In the genomic region with DNA sequence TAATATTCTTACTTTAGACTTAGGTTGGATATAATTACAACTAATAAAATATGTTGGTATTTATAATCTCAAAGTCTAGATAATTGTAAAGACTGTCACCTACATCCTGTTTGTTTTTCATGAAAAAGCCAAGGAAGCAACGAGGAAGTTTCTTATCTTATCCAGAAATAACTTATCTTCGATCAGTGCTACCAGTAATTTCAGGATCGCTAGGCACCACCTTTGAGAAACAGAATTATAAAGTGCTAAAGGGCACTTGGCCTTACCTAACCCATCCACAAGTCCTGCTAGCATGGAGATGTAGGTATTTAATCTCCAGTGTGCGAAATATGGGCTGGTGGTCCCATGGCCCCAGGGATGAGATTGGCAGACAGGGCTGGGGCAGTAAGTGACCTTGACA, we compare ENCODE assay signal across 8 mouse cellular contexts. TPM values are rescaled to one million over a fixed set of nuclear protein-coding genes. Genes with fewer than 3 reads are reported as not detected.
DNase-seq lines count a peak whose midpoint lies in the region; ATAC-seq and TF ChIP-seq lines count a peak whose summit lies in the region.

No protein-coding gene starts in this region.

- H3K4me3 ChIP-seq in heart, embryonic 14.5 days (ENCODE audit: control insufficient read depth in 1 of 2, insufficient read depth in 1 of 2, low read depth in 1 of 2, low read length in 2 of 2) = peak overlapping the region; percentile 56 to 69
- H3K4me3 ChIP-seq in ES-E14 (ENCODE audit: insufficient read depth in 1 of 2, low read depth in 1 of 2, low read length in 2 of 2, poor library complexity in 1 of 2, severe bottlenecking in 1 of 2) = peak overlapping the region; percentile 75 to 77
- H3K4me3 ChIP-seq in hindbrain, embryonic 10.5 days = peak overlapping the region; percentile 81
- peak overlapping the region; percentile 77 for H3K4me3 ChIP-seq in midbrain, embryonic 10.5 days

- no peaks in the 10 kb centered on the region for H3K9me3 ChIP-seq in heart, embryonic 14.5 days (ENCODE audit: control insufficient read depth, low read length)
- no peaks in the 10 kb centered on the region for H3K9me3 ChIP-seq in ES-E14 (ENCODE audit: control insufficient read depth, insufficient read depth, low read depth, low read length)
- H3K9me3 ChIP-seq in hindbrain, embryonic 10.5 days = no peaks in the 10 kb centered on the region
- no peaks in the 10 kb centered on the region for H3K9me3 ChIP-seq in midbrain, embryonic 10.5 days (replicated peaks)

- in situ Hi-C loops in ES-E14 (cut with MboI; ENCODE audit: low sequenced_read_pairs in 2 of 2, unreplicated experiment in 2 of 2) = no loop called here

- H3K36me3 ChIP-seq in heart, embryonic 14.5 days (ENCODE audit: control insufficient read depth, insufficient read depth, low read length) = no peaks in the 10 kb centered on the region
- H3K36me3 ChIP-seq in ES-E14 (ENCODE audit: control insufficient read depth, insufficient read depth, low read length, poor library complexity, severe bottlenecking) = no peaks in the 10 kb centered on the region
- no peaks in the 10 kb centered on the region for H3K36me3 ChIP-seq in hindbrain, embryonic 10.5 days
- H3K36me3 ChIP-seq in midbrain, embryonic 10.5 days = 0 out of 2 replicates have a peak, but pooled peaks cover 3% of the 10 kb centered on the region

- no peak for DNase-seq in heart, adult 18-20 months
- no peak for DNase-seq in ES-E14 (ENCODE audit: low read depth, low spot score)
- DNase-seq in hindbrain, embryonic 10.5 days (ENCODE audit: low spot score) = no peak
- no peak for DNase-seq in midbrain, embryonic 10.5 days (ENCODE audit: low spot score)
- no peak for DNase-seq in cerebellum, postnatal 25 days
- no peak for DNase-seq in kidney, postnatal 14 days

- peak overlapping the region; percentile 86 for H3K9ac ChIP-seq in heart, embryonic 14.5 days (ENCODE audit: low read length)
- peak overlapping the region; percentile 77 for H3K9ac ChIP-seq in ES-E14 (ENCODE audit: insufficient read depth, low read depth, low read length, poor library complexity, severe bottlenecking)

- no peaks in the 10 kb centered on the region for H3K27me3 ChIP-seq in heart, embryonic 14.5 days (ENCODE audit: control insufficient read depth, insufficient read depth, low read length)
- H3K27me3 ChIP-seq in hindbrain, embryonic 10.5 days (ENCODE audit: insufficient read depth, poor library complexity, severe bottlenecking) = no peaks in the 10 kb centered on the region
- no peaks in the 10 kb centered on the region for H3K27me3 ChIP-seq in midbrain, embryonic 10.5 days (ENCODE audit: low read depth, poor library complexity, severe bottlenecking)

- ATAC-seq in heart, embryonic 14.5 days (ENCODE audit: insufficient number of reproducible peaks, insufficient read depth, low FRiP score, low read depth) = no peak
- ATAC-seq in frontal cortex, adult (ENCODE audit: low TSS enrichment) = no peak

- H3K4me2 ChIP-seq in heart, embryonic 14.5 days (ENCODE audit: low read length) = peak overlapping the region; percentile 66

- WGBS in heart, embryonic 14.5 days = 21% methylated on average over 4 of the region's 4 CpGs
- 55% methylated on average over 4 of the region's 4 CpGs for WGBS in hindbrain, embryonic 10.5 days
- WGBS in midbrain, embryonic 10.5 days = 60% methylated on average over 4 of the region's 4 CpGs

- peaks cover 7 to 15% of the 10 kb centered on the region in 2 experiments for H3K4me1 ChIP-seq in heart, embryonic 14.5 days (ENCODE audit: control insufficient read depth in 2 of 2, insufficient read depth in 2 of 2, low read length in 2 of 2)
- peaks cover 2 to 6% of the 10 kb centered on the region in 2 experiments; a peak in 1 of 4 replicates for H3K4me1 ChIP-seq in ES-E14 (ENCODE audit: control insufficient read depth in 2 of 2, insufficient read depth in 2 of 2, low read length in 2 of 2, poor library complexity in 1 of 2)
- H3K4me1 ChIP-seq in hindbrain, embryonic 10.5 days (replicated peaks) = peaks cover 26% of the 10 kb centered on the region
- H3K4me1 ChIP-seq in midbrain, embryonic 10.5 days = peaks cover 25% of the 10 kb centered on the region

- H3K27ac ChIP-seq in heart, embryonic 14.5 days (replicated peaks in 1 of 2; ENCODE audit: control insufficient read depth in 1 of 2, insufficient read depth in 1 of 2, low read depth in 2 of 2, low read length in 2 of 2) = peak overlapping the region in 1 of 2 experiments; percentile 73; a peak in 1 of 4 replicates
- no peak overlapping the region for H3K27ac ChIP-seq in ES-E14 (ENCODE audit: insufficient read depth, low read depth, low read length, poor library complexity, severe bottlenecking)
- peak overlapping the region; percentile 90 for H3K27ac ChIP-seq in hindbrain, embryonic 10.5 days
- H3K27ac ChIP-seq in midbrain, embryonic 10.5 days (replicated peaks) = peak overlapping the region; percentile 88

TF ChIP-seq in ES-E14, 5 proteins besides CTCF, POLR2A, EP300 and RAD21:
- TF ChIP-seq CHD2 (IDR thresholded peaks at IDR 0.05; ENCODE audit: low read depth, low read length) = no peak
- TF ChIP-seq HCFC1 (IDR thresholded peaks at IDR 0.05; ENCODE audit: borderline replicate concordance, insufficient read depth, low read length) = no peak
- TF ChIP-seq ZNF384 (IDR thresholded peaks at IDR 0.05; ENCODE audit: low read depth, low read length) = no peak
- no peak for TF ChIP-seq MAFK (IDR thresholded peaks at IDR 0.05; ENCODE audit: insufficient read depth, low read depth, low read length)
- TF ChIP-seq ZC3H11A (IDR thresholded peaks at IDR 0.05; ENCODE audit: borderline replicate concordance, low read depth, low read length) = no peak

RNA-seq across cellular contexts. Expression of gene Chpt1, which starts 1.0 kb away (rescaled TPM):
- 44.5 and 55.5 TPM in 2 replicates for polyA plus RNA-seq in heart, embryonic 14.5 days (2014; fragmentation: Nextera tagmentation; extraction: Ambion mirVana)
- total RNA-seq in heart, adult 18-20 months (2021) = 100 to 1,000 TPM; 329 to 344 TPM
- 17.3 and 17.7 TPM in 2 replicates for total RNA-seq in ES-E14 (2012; rRNA removed)
- 11.2 and 11.8 TPM in 2 replicates for polyA plus RNA-seq in hindbrain, embryonic 10.5 days (2016; fragmentation: Nextera tagmentation; extraction: Ambion mirVana)
- polyA plus RNA-seq in midbrain, embryonic 10.5 days (2016; fragmentation: Nextera tagmentation; extraction: Ambion mirVana) = 9.3 and 10.3 TPM in 2 replicates

RNA-seq across cellular contexts. Expression of gene Sycp3, which starts 43.5 kb away (rescaled TPM):
- 0.30 and 0.36 TPM in 2 replicates for polyA plus RNA-seq in heart, embryonic 14.5 days (2014; fragmentation: Nextera tagmentation; extraction: Ambion mirVana)
- under 1 TPM in 1 of 2 experiments, not detected in 1; 0.41 TPM for total RNA-seq in heart, adult 18-20 months (2021)
- total RNA-seq in ES-E14 (2012; rRNA removed) = 7.3 and 7.5 TPM in 2 replicates
- not detected in 2 replicates for polyA plus RNA-seq in hindbrain, embryonic 10.5 days (2016; fragmentation: Nextera tagmentation; extraction: Ambion mirVana)
- 0.17 and 0.19 TPM in 2 replicates for polyA plus RNA-seq in midbrain, embryonic 10.5 days (2016; fragmentation: Nextera tagmentation; extraction: Ambion mirVana)
